Mouse (Mus musculus): ENCODE data around the gene Gnaz. TPM values are rescaled to one million over a fixed set of nuclear protein-coding genes. Genes with fewer than 3 reads are reported as not detected.

Gnaz gene
- total and polyA plus RNA-seq, 3 experiments: 0.80 to 1.3 (median 1.0) TPM

- Histone ChIP-seq H3K27ac (no peak overlapping the region), H3K79me2 (replicated peaks; ENCODE audit: control insufficient read depth, insufficient read depth, low read length) (no peaks in the 10 kb centered on the region), H3K27me3 (ENCODE audit: control insufficient read depth, insufficient read depth, low read length) (no peaks in the 10 kb centered on the region), H3K36me3 (ENCODE audit: control insufficient read depth, insufficient read depth, low read length) (no peaks in the 10 kb centered on the region), H3K4me1 (ENCODE audit: control insufficient read depth, insufficient read depth, low read length) (no peaks in the 10 kb centered on the region), H3K9ac (ENCODE audit: low read depth, low read length) (no peak overlapping the region), H3K4me3 (no peak overlapping the region)
- 56% methylated on average over 8 of the region's 8 CpGs for WGBS
- DNase-seq: no peak
- intact Hi-C loops (cut with DNase I): no loop called here
- TF ChIP-seq EP300 (IDR thresholded peaks at IDR 0.05; ENCODE audit: insufficient read depth, low read depth, low read length): no peak
- TF ChIP-seq CTCF (IDR thresholded peaks at IDR 0.05): no peak
These were observed 16.2 kb downstream of the Gnaz start for GRCm38 (mm10) chr10:74983176-74983575.

GRCm38 (mm10) chr10:74987698-74988470, 20.9 kb downstream of the Gnaz start:
- intact Hi-C loops (cut with DNase I): no loop called here
- Histone ChIP-seq H3K36me3 (ENCODE audit: control insufficient read depth, insufficient read depth, low read length) (no peaks in the 10 kb centered on the region), H3K27ac (no peak overlapping the region), H3K27me3 (ENCODE audit: control insufficient read depth, insufficient read depth, low read length) (no peaks in the 10 kb centered on the region), H3K9ac (ENCODE audit: low read depth, low read length) (no peak overlapping the region), H3K4me3 (no peak overlapping the region), H3K4me1 (ENCODE audit: control insufficient read depth, insufficient read depth, low read length) (no peaks in the 10 kb centered on the region), H3K79me2 (replicated peaks; ENCODE audit: control insufficient read depth, insufficient read depth, low read length) (no peaks in the 10 kb centered on the region)
- WGBS: 38% methylated on average over 14 of the region's 14 CpGs
- TF ChIP-seq POLR2A (IDR thresholded peaks at IDR 0.05; ENCODE audit: insufficient read depth, low read depth, low read length) (no peak), CTCF (IDR thresholded peaks at IDR 0.05) (no peak), EP300 (IDR thresholded peaks at IDR 0.05; ENCODE audit: insufficient read depth, low read depth, low read length) (no peak)
- no peak for DNase-seq

- Histone ChIP-seq H3K27me3 (ENCODE audit: control insufficient read depth, insufficient read depth, low read length) (no peaks in the 10 kb centered on the region), H3K27ac (no peak overlapping the region), H3K79me2 (replicated peaks; ENCODE audit: control insufficient read depth, insufficient read depth, low read length) (no peaks in the 10 kb centered on the region), H3K4me1 (ENCODE audit: control insufficient read depth, insufficient read depth, low read length) (no peaks in the 10 kb centered on the region), H3K4me3 (no peak overlapping the region), H3K9ac (ENCODE audit: low read depth, low read length) (no peak overlapping the region), H3K36me3 (ENCODE audit: control insufficient read depth, insufficient read depth, low read length) (no peaks in the 10 kb centered on the region)
- TF ChIP-seq CTCF (IDR thresholded peaks at IDR 0.05) (no peak), EP300 (IDR thresholded peaks at IDR 0.05; ENCODE audit: insufficient read depth, low read depth, low read length) (no peak), POLR2A (IDR thresholded peaks at IDR 0.05; ENCODE audit: insufficient read depth, low read depth, low read length) (no peak)
- intact Hi-C loops (cut with DNase I): no loop called here
- no peak for DNase-seq
- 87% methylated on average over 4 of the region's 4 CpGs for WGBS
These were observed 22.8 kb downstream of the Gnaz start for GRCm38 (mm10) chr10:74989814-74990213.

GRCm38 (mm10) chr10:74990584-74991322, 23.8 kb downstream of the Gnaz start:
- Histone ChIP-seq H3K27me3 (ENCODE audit: control insufficient read depth, insufficient read depth, low read length) (no peaks in the 10 kb centered on the region), H3K36me3 (ENCODE audit: control insufficient read depth, insufficient read depth, low read length) (no peaks in the 10 kb centered on the region), H3K79me2 (replicated peaks; ENCODE audit: control insufficient read depth, insufficient read depth, low read length) (no peaks in the 10 kb centered on the region), H3K4me1 (ENCODE audit: control insufficient read depth, insufficient read depth, low read length) (no peaks in the 10 kb centered on the region), H3K27ac (no peak overlapping the region), H3K9ac (ENCODE audit: low read depth, low read length) (no peak overlapping the region), H3K4me3 (no peak overlapping the region)
- TF ChIP-seq POLR2A (IDR thresholded peaks at IDR 0.05; ENCODE audit: insufficient read depth, low read depth, low read length) (no peak), EP300 (IDR thresholded peaks at IDR 0.05; ENCODE audit: insufficient read depth, low read depth, low read length) (no peak), CTCF (IDR thresholded peaks at IDR 0.05) (no peak)
- 59% methylated on average over 26 of the region's 26 CpGs for WGBS
- intact Hi-C loops (cut with DNase I): no loop called here
- DNase-seq: no peak

- DNase-seq: no peak
- TF ChIP-seq POLR2A (IDR thresholded peaks at IDR 0.05; ENCODE audit: insufficient read depth, low read depth, low read length): no peak
- TF ChIP-seq EP300 (IDR thresholded peaks at IDR 0.05; ENCODE audit: insufficient read depth, low read depth, low read length): no peak
- TF ChIP-seq CTCF (IDR thresholded peaks at IDR 0.05): no peak
- Histone ChIP-seq H3K4me1 (ENCODE audit: control insufficient read depth, insufficient read depth, low read length) (no peaks in the 10 kb centered on the region), H3K79me2 (replicated peaks; ENCODE audit: control insufficient read depth, insufficient read depth, low read length) (no peaks in the 10 kb centered on the region), H3K36me3 (ENCODE audit: control insufficient read depth, insufficient read depth, low read length) (no peaks in the 10 kb centered on the region), H3K27ac (no peak overlapping the region), H3K27me3 (ENCODE audit: control insufficient read depth, insufficient read depth, low read length) (no peaks in the 10 kb centered on the region), H3K4me3 (no peak overlapping the region), H3K9ac (ENCODE audit: low read depth, low read length) (no peak overlapping the region)
- WGBS: 15% methylated on average over 5 of the region's 5 CpGs
- intact Hi-C loops (cut with DNase I): no loop called here
These were observed 27.9 kb downstream of the Gnaz start for GRCm38 (mm10) chr10:74994863-74995262.

GRCm38 (mm10) chr10:74995377-74995776, 28.4 kb downstream of the Gnaz start:
- Histone ChIP-seq H3K9ac (ENCODE audit: low read depth, low read length) (no peak overlapping the region), H3K36me3 (ENCODE audit: control insufficient read depth, insufficient read depth, low read length) (no peaks in the 10 kb centered on the region), H3K79me2 (replicated peaks; ENCODE audit: control insufficient read depth, insufficient read depth, low read length) (no peaks in the 10 kb centered on the region), H3K4me3 (no peak overlapping the region), H3K4me1 (ENCODE audit: control insufficient read depth, insufficient read depth, low read length) (no peaks in the 10 kb centered on the region), H3K27ac (no peak overlapping the region), H3K27me3 (ENCODE audit: control insufficient read depth, insufficient read depth, low read length) (no peaks in the 10 kb centered on the region)
- whole genome bisulfite sequencing: 8% methylated on average over 17 of the region's 17 CpGs
- intact Hi-C loops (cut with DNase I): no loop called here
- DNase-seq: no peak
- TF ChIP-seq CTCF (IDR thresholded peaks at IDR 0.05) (no peak), EP300 (IDR thresholded peaks at IDR 0.05; ENCODE audit: insufficient read depth, low read depth, low read length) (no peak)

All from heart, adult 2 months (tissue).